Mouse (Mus musculus) effector memory CD4-positive, alpha-beta T cell, adult 5 months (primary cell): ENCODE data around the gene Zfp146. TPM values are rescaled to one million over a fixed set of nuclear protein-coding genes. Genes with fewer than 3 reads are reported as not detected.

ENCODE experiments used
- polyA plus RNA-seq: library from polyadenylated mRNA; unstranded; fragments of 100-300 nt; shearing (Covaris generic); gene quantifications from one replicate; pipeline ENCODE4 v1.2.1, GENCODE M21; 2017

Zfp146 gene
- 26.4 TPM for polyA plus RNA-seq

GRCm38 (mm10) chr7:30169583-30170282, at the start of gene Zfp146:
Zfp146 (minus strand) TSS chr7:30169750.

GRCm38 (mm10) chr7:30198481-30198971, 29.0 kb upstream of the Zfp146 start, which contains the start of gene Capns1:
Capns1 (minus strand) TSS chr7:30198811.

GRCm38 (mm10) chr7:30183879-30184289, 14.3 kb upstream of the Zfp146 start, which contains the start of gene Cox7a1:
Cox7a1 (plus strand) TSS chr7:30184144.

GRCm38 (mm10) chr7:30121308-30122187, 48.0 kb downstream of the Zfp146 start, which contains the start of gene Zfp382:
Zfp382 (plus strand) TSS chr7:30121942.

Other genes starting within 250 kb of the Zfp146 start
- 4.2 TPM for gene Zfp74, start 215.7 kb downstream of the Zfp146 start, polyA plus RNA-seq
- 5.6 TPM for gene Zfp568, start 185.8 kb downstream of the Zfp146 start, polyA plus RNA-seq
- gene Zfp14, start 118.4 kb downstream of the Zfp146 start, polyA plus RNA-seq = 1.2 TPM
- gene Zfp82, start 96.8 kb downstream of the Zfp146 start, polyA plus RNA-seq = 4.6 TPM
- not detected for gene Gm26920, start 79.3 kb downstream of the Zfp146 start, polyA plus RNA-seq
- 8.9 TPM for gene Zfp566, start 79.2 kb downstream of the Zfp146 start, polyA plus RNA-seq
- gene Zfp260, start 75.0 kb downstream of the Zfp146 start, polyA plus RNA-seq = 57.5 TPM
- 9.1 TPM for gene Zfp382, start 47.8 kb downstream of the Zfp146 start, polyA plus RNA-seq
- gene Cox7a1, start 14.4 kb upstream of the Zfp146 start, polyA plus RNA-seq = not detected
- 71.9 TPM for gene Capns1, start 29.1 kb upstream of the Zfp146 start, polyA plus RNA-seq
- 22.1 TPM for gene Polr2i, start 62.2 kb upstream of the Zfp146 start, polyA plus RNA-seq
- gene Tbcb, start 62.5 kb upstream of the Zfp146 start, polyA plus RNA-seq = 59.1 TPM
- not detected for gene Ovol3, start 66.0 kb upstream of the Zfp146 start, polyA plus RNA-seq
- gene Thap8, start 110.3 kb upstream of the Zfp146 start, polyA plus RNA-seq = 0.37 TPM
- 5.2 TPM for gene Wdr62, start 110.7 kb upstream of the Zfp146 start, polyA plus RNA-seq
- 0.41 TPM for gene Clip3, start 122.0 kb upstream of the Zfp146 start, polyA plus RNA-seq
- 86.8 TPM for gene Alkbh6, start 139.0 kb upstream of the Zfp146 start, polyA plus RNA-seq
- 5.9 TPM for gene Syne4, start 145.1 kb upstream of the Zfp146 start, polyA plus RNA-seq
- gene E130208F15Rik, start 152.0 kb upstream of the Zfp146 start, polyA plus RNA-seq = not detected
- 20.6 TPM for gene Sdhaf1, start 154.1 kb upstream of the Zfp146 start, polyA plus RNA-seq
- gene Lrfn3, start 193.0 kb upstream of the Zfp146 start, polyA plus RNA-seq = not detected
- 2.8 TPM for gene Tyrobp, start 244.0 kb upstream of the Zfp146 start, polyA plus RNA-seq